Mouse (Mus musculus): Measurements from ENCODE around the gene Rbms3. TPM values are rescaled to one million over a fixed set of nuclear protein-coding genes. Genes with fewer than 3 reads are reported as not detected.

The Rbms3 gene
- polyA plus RNA-seq, 1 experiment from 2014 or later = 13.1 TPM

DNA sequence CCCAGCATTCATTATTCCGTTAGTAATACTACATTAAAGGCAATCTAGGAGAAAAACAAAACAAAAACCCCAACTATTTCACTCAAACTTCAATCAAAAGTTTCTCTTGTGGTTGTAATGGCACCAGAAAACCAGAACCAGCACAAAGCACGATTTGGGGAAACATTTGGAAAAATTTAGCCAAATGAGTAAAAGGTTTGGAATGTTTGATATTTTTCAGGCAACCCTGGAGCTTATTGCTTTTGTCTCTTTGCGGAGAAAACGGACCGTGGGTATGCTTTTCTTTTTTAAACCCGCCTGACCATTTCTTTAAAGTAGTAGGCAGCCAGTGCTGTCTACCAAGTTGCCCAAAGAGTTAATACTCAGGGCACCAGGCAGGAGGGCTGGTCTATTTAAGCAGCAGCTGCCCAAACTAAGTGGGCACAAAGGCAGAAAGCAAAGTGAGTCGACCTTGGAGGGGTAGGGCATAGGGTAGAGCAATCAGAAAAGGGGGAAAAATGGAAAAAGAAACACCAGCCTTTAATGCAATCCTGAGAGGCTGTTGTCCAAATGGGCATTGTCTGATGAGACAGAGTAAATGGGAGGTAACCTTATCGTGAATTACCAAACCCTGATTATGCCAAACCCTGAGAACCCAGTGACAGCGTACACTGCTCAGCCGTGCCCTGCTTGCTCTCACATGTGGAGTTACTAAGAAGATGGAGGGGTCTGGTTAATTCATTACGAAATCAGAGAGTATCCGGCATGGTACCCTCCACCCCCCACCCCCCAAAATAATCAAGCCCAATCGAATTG, 379.5 kb downstream of the Rbms3 start:
- H3K27me3 ChIP-seq (replicated peaks; ENCODE audit: control insufficient read depth, insufficient read depth, low read length) = no peaks in the 10 kb centered on the region
- H3K4me3 ChIP-seq (ENCODE audit: low read depth, low read length) = peak overlapping the region; percentile 60
- 48% methylated on average over 13 of the region's 13 CpGs for WGBS
- ATAC-seq = no peak
- H3K9ac ChIP-seq (ENCODE audit: low read depth, low read length) = 0 out of 2 replicates have a peak overlapping the region, but pooled peaks have one; percentile 31
- H3K4me2 ChIP-seq (replicated peaks; ENCODE audit: low read depth) = peak overlapping the region; percentile 78
- no peaks in the 10 kb centered on the region for H3K36me3 ChIP-seq (ENCODE audit: control insufficient read depth, insufficient read depth)
- no peak for TF ChIP-seq CTCF (IDR thresholded peaks at IDR 0.05; ENCODE audit: low read depth)
- 0 out of 2 replicates have a peak overlapping the region, but pooled peaks have one; percentile 1 for H3K27ac ChIP-seq (ENCODE audit: low read depth, low read length)
- no peaks in the 10 kb centered on the region for H3K4me1 ChIP-seq (replicated peaks; ENCODE audit: control insufficient read depth, insufficient read depth, low read length)
- no peaks in the 10 kb centered on the region for H3K9me3 ChIP-seq (ENCODE audit: control insufficient read depth)

DNA sequence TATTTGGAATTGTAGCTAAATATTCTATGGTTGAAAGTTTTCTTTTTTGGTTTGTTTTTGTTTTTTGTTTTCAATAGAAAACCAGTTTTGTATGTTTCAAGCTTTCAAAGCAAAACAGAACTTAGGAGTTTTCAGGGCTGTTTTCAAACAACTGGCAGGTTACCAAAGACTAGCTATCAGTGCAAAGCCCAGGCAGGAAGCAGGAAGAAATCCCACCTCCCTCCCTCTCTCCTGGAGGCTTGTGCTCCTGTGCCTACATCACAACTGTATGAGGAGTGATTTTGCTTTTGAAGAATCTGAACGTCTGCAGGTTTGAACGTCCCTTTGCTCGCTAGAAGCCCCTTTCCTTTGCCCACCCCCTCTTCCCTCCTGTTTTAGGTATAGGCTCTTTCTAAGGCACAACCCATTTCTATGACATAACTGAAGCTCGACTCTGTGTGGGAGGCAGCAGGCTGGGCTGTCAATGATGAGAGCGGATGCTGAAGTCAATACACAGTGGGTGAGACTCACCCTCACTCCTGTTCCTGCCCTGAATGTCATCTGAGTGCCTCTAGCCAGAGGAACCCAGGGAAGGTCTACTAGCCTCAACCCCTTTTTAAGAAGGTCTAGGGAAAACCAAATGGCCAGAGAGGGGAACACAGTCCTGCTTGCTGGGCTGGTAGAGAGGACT, 382.3 kb downstream of the Rbms3 start:
- H3K4me3 ChIP-seq (ENCODE audit: low read depth, low read length) = no peak overlapping the region

GRCm38 (mm10) chr9:117246173-117246572, 383.5 kb downstream of the Rbms3 start:
- Histone ChIP-seq H3K27ac (ENCODE audit: low read depth, low read length) (no peak overlapping the region), H3K4me3 (ENCODE audit: low read depth, low read length) (no peak overlapping the region), H3K4me1 (replicated peaks; ENCODE audit: control insufficient read depth, insufficient read depth, low read length) (no peaks in the 10 kb centered on the region), H3K9ac (ENCODE audit: low read depth, low read length) (no peak overlapping the region), H3K4me2 (replicated peaks; ENCODE audit: low read depth) (no peak overlapping the region), H3K27me3 (replicated peaks; ENCODE audit: control insufficient read depth, insufficient read depth, low read length) (no peaks in the 10 kb centered on the region), H3K9me3 (ENCODE audit: control insufficient read depth) (peaks cover 6% of the 10 kb centered on the region; the same call in 1 of the 2 replicates), H3K36me3 (ENCODE audit: control insufficient read depth, insufficient read depth) (peaks cover 4% of the 10 kb centered on the region; the same call in 1 of the 2 replicates)
- ATAC-seq = no peak
- WGBS = 82% methylated on average over 12 of the region's 12 CpGs
- no peak for TF ChIP-seq CTCF (IDR thresholded peaks at IDR 0.05; ENCODE audit: low read depth)

More for the DNA sequence above, 382.3 kb downstream of the Rbms3 start:
- Histone ChIP-seq H3K36me3 (ENCODE audit: control insufficient read depth, insufficient read depth) (no peaks in the 10 kb centered on the region), H3K4me1 (replicated peaks; ENCODE audit: control insufficient read depth, insufficient read depth, low read length) (no peaks in the 10 kb centered on the region), H3K27me3 (replicated peaks; ENCODE audit: control insufficient read depth, insufficient read depth, low read length) (no peaks in the 10 kb centered on the region), H3K27ac (ENCODE audit: low read depth, low read length) (no peak overlapping the region), H3K9ac (ENCODE audit: low read depth, low read length) (no peak overlapping the region), H3K9me3 (ENCODE audit: control insufficient read depth) (no peaks in the 10 kb centered on the region), H3K4me2 (replicated peaks; ENCODE audit: low read depth) (peak overlapping the region; percentile 14)
- no peak for TF ChIP-seq CTCF (IDR thresholded peaks at IDR 0.05; ENCODE audit: low read depth)
- ATAC-seq = no peak
- WGBS = 37% methylated on average over 5 of the region's 5 CpGs

DNA sequence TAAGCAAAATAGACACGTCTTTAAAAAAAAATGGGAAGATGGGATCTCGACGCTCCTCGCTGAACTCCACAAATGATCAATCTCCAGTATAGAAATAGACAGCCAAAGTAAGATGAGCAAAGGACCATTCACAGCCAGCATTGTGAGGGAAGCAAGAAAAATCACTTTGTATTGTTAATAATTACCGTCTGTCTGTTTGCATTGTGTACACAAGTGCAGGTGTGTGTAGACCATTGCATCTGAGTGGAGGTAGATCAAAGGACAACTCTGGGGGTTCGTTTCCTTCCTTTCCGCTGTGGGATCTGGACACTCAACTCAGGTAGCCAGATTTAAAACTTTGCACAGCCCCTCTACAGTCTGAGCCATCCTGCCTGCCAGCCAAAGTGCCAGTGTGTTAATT, 386.3 kb downstream of the Rbms3 start:
- 47% methylated on average over 7 of the region's 7 CpGs for WGBS
- Histone ChIP-seq H3K4me1 (replicated peaks; ENCODE audit: control insufficient read depth, insufficient read depth, low read length) (no peaks in the 10 kb centered on the region), H3K9me3 (ENCODE audit: control insufficient read depth) (peaks cover 6% of the 10 kb centered on the region; the same call in 1 of the 2 replicates), H3K9ac (ENCODE audit: low read depth, low read length) (no peak overlapping the region), H3K4me2 (replicated peaks; ENCODE audit: low read depth) (no peak overlapping the region), H3K27me3 (replicated peaks; ENCODE audit: control insufficient read depth, insufficient read depth, low read length) (no peaks in the 10 kb centered on the region), H3K4me3 (ENCODE audit: low read depth, low read length) (no peak overlapping the region), H3K27ac (ENCODE audit: low read depth, low read length) (no peak overlapping the region), H3K36me3 (ENCODE audit: control insufficient read depth, insufficient read depth) (peaks cover 4% of the 10 kb centered on the region; the same call in 1 of the 2 replicates)
- no peak for ATAC-seq
- no peak for TF ChIP-seq CTCF (IDR thresholded peaks at IDR 0.05; ENCODE audit: low read depth)

DNA sequence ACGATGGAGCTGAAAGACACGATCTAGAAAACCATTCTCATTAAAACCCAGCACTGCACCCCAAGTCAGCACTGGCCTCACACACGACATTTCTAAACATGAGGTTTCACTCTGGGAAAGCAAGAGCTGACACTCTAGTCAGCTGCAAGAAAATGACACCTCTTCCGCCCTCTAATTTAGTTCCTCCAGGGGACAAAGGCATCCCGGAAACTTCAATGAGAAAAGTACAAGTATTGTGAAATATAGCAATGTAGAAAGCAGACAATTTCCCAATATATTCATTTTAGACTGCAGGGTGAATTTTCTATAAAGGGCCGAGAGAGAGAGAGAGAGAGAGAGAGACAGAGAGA, 395.0 kb downstream of the Rbms3 start:
- Histone ChIP-seq H3K4me3 (ENCODE audit: low read depth, low read length) (no peak overlapping the region), H3K9me3 (ENCODE audit: control insufficient read depth) (no peaks in the 10 kb centered on the region), H3K4me2 (replicated peaks; ENCODE audit: low read depth) (no peak overlapping the region), H3K27me3 (replicated peaks; ENCODE audit: control insufficient read depth, insufficient read depth, low read length) (no peaks in the 10 kb centered on the region), H3K27ac (ENCODE audit: low read depth, low read length) (no peak overlapping the region), H3K4me1 (replicated peaks; ENCODE audit: control insufficient read depth, insufficient read depth, low read length) (no peaks in the 10 kb centered on the region), H3K9ac (ENCODE audit: low read depth, low read length) (no peak overlapping the region), H3K36me3 (ENCODE audit: control insufficient read depth, insufficient read depth) (no peaks in the 10 kb centered on the region)
- 82% methylated on average over 6 of the region's 6 CpGs for WGBS
- ATAC-seq = no peak
- no peak for TF ChIP-seq CTCF (IDR thresholded peaks at IDR 0.05; ENCODE audit: low read depth)

- no peak overlapping the region for H3K4me2 ChIP-seq (replicated peaks; ENCODE audit: low read depth)
- no peaks in the 10 kb centered on the region for H3K4me1 ChIP-seq (replicated peaks; ENCODE audit: control insufficient read depth, insufficient read depth, low read length)
- no peak overlapping the region for H3K27ac ChIP-seq (ENCODE audit: low read depth, low read length)
- no peaks in the 10 kb centered on the region for H3K36me3 ChIP-seq (ENCODE audit: control insufficient read depth, insufficient read depth)
- TF ChIP-seq CTCF (IDR thresholded peaks at IDR 0.05; ENCODE audit: low read depth) = no peak
- 87% methylated on average over 5 of the region's 5 CpGs for WGBS
- no peak overlapping the region for H3K4me3 ChIP-seq (ENCODE audit: low read depth, low read length)
- H3K27me3 ChIP-seq (replicated peaks; ENCODE audit: control insufficient read depth, insufficient read depth, low read length) = no peaks in the 10 kb centered on the region
- no peaks in the 10 kb centered on the region for H3K9me3 ChIP-seq (ENCODE audit: control insufficient read depth)
- H3K9ac ChIP-seq (ENCODE audit: low read depth, low read length) = no peak overlapping the region
- ATAC-seq = no peak
Measured at GRCm38 (mm10) chr9:117234065-117234725, 395.5 kb downstream of the Rbms3 start.
